Mouse (Mus musculus) lung, embryonic 16.5 days (tissue): ENCODE results near the gene Zfp644. TPM values are rescaled to one million over a fixed set of nuclear protein-coding genes. Genes with fewer than 3 reads are reported as not detected.

Experiments used
- ATAC-seq: fragments of 200-750 bp; cut with Nextera tagmentation; 2 replicates; pipeline ENCODE4 v1.8.0; 2017; ENCODE audit warnings: low read depth, mild to moderate bottlenecking, moderate library complexity
- H3K27ac ChIP-seq: fragments of 300-500 bp; sonication (generic); 2 replicates; pipeline ENCODE4 v1.5.1; 2014; ENCODE audit warnings: mild to moderate bottlenecking, control low read depth, low read length
- H3K27me3 ChIP-seq: fragments of 300-500 bp; sonication (generic); 2 replicates; pipeline ENCODE4 v1.6.1; 2014; ENCODE audit warnings: low read depth, low read length, mixed read lengths; ENCODE audit not compliant: control insufficient read depth, insufficient read depth
- H3K36me3 ChIP-seq: fragments of 300-500 bp; sonication (generic); 2 replicates; pipeline ENCODE4 v1.6.1; 2014; ENCODE audit warnings: low read length; ENCODE audit not compliant: control insufficient read depth, insufficient read depth
- H3K4me1 ChIP-seq: fragments of 300-500 bp; sonication (generic); replicated peaks from 2 replicates; pipeline ENCODE4 v1.6.1; 2014; ENCODE audit warnings: low read length, mixed read lengths; ENCODE audit not compliant: control insufficient read depth, insufficient read depth
- H3K4me2 ChIP-seq: fragments of 300-500 bp; sonication (generic); 2 replicates; pipeline ENCODE4 v1.6.1; 2014; ENCODE audit warnings: low read depth, low read length, control low read depth
- H3K4me3 ChIP-seq: fragments of 300-500 bp; sonication (generic); 2 replicates; pipeline ENCODE4 v1.5.1; 2014; ENCODE audit warnings: mild to moderate bottlenecking, low read length, control low read depth
- H3K9ac ChIP-seq: fragments of 300-500 bp; sonication (generic); 2 replicates; pipeline ENCODE4 v1.6.1; 2014; ENCODE audit warnings: low read length, control low read depth
- H3K9me3 ChIP-seq: fragments of 300-500 bp; sonication (generic); 2 replicates; pipeline ENCODE4 v1.6.1; 2016; ENCODE audit warnings: low read length; ENCODE audit not compliant: control insufficient read depth
- WGBS: fragments of 180-500 bp; shearing (Covaris S2); extraction: QIAGEN DNeasy Blood & Tissue Kit; methylation state at CpG from one replicate; pipeline ENCODE4 v1.1.7; 2014; 5-methylcytosine and 5-hydroxymethylcytosine counted together
- polyA plus RNA-seq: library from polyadenylated mRNA; unstranded; fragments of >200 nt; fragmentation: Nextera tagmentation; extraction: Ambion mirVana; gene quantifications from 2 replicates; pipeline ENCODE4 v1.2.1, GENCODE M21; 2015

Zfp644 gene
- polyA plus RNA-seq, 1 experiment from 2014 or later = 65.4 TPM

DNA sequence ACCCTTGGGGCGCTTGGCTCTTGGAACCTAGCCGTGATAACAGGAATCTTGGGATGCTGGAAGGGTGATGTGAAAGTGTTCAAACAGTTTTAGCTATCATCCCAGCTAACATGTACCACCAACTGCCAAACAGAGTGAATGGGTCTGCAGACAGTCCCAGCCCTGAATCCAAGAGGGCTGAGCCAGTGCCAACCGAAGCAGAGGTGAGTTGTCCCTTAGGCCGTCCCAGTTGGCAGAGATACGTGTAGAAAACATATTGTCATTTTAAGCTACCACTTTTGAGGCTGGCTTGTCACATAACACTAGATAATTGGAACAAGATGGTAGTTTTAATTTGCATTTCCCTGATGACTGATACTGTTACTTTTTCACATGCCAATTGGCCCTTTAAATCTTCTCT, 106.4 kb downstream of the Zfp644 start:
- no peak overlapping the region for H3K4me3 ChIP-seq
- no peak overlapping the region for H3K9ac ChIP-seq
- no peak for ATAC-seq
- H3K9me3 ChIP-seq = no peaks in the 10 kb centered on the region
- no peak overlapping the region for H3K4me2 ChIP-seq
- no peaks in the 10 kb centered on the region for H3K4me1 ChIP-seq
- no peaks in the 10 kb centered on the region for H3K27me3 ChIP-seq
- no peak overlapping the region for H3K27ac ChIP-seq
- 89% methylated on average over 5 of the region's 5 CpGs for WGBS
- no peaks in the 10 kb centered on the region; the same call in 1 of the 2 replicates for H3K36me3 ChIP-seq

- no peak for ATAC-seq
- no peaks in the 10 kb centered on the region for H3K27me3 ChIP-seq
- H3K4me1 ChIP-seq = no peaks in the 10 kb centered on the region
- 82% methylated on average over 11 of the region's 11 CpGs for WGBS
- no peak overlapping the region for H3K4me3 ChIP-seq
- H3K36me3 ChIP-seq = no peaks in the 10 kb centered on the region; the same call in 1 of the 2 replicates
- H3K9ac ChIP-seq = no peak overlapping the region
- H3K27ac ChIP-seq = no peak overlapping the region
- H3K9me3 ChIP-seq = no peaks in the 10 kb centered on the region
- H3K4me2 ChIP-seq = no peak overlapping the region
Measured at GRCm38 (mm10) chr5:106589670-106590069, 107.4 kb downstream of the Zfp644 start.

GRCm38 (mm10) chr5:106589006-106589405, 108.1 kb downstream of the Zfp644 start:
- Histone ChIP-seq H3K36me3 (no peaks in the 10 kb centered on the region; the same call in 1 of the 2 replicates), H3K9ac (no peak overlapping the region), H3K9me3 (no peaks in the 10 kb centered on the region), H3K4me3 (no peak overlapping the region), H3K4me1 (no peaks in the 10 kb centered on the region), H3K27me3 (no peaks in the 10 kb centered on the region), H3K4me2 (no peak overlapping the region), H3K27ac (no peak overlapping the region)
- ATAC-seq = no peak
- 83% methylated on average over 9 of the region's 9 CpGs for WGBS

DNA sequence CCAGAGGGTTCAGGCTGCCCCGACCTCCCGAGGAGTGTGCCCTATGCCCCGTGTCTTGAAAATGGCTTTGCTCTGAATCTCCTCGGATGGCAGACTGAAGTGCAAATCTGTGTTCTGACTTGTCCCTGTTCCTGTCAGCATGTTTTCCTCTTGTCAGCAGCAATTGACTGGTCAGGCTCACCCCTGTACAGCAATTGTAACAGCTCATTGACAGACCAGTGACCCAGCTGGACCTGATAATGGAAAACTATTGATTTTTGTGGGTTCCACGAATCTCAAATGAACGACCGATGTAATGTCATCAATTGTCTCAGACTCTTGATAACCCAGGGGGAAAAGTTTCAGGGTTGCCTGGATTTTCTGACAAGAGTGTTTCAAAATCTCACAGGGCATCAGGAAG, 116.1 kb downstream of the Zfp644 start:
- H3K4me1 ChIP-seq = no peaks in the 10 kb centered on the region
- H3K4me2 ChIP-seq = no peak overlapping the region
- H3K27me3 ChIP-seq = no peaks in the 10 kb centered on the region
- 77% methylated on average over 7 of the region's 7 CpGs for WGBS
- no peaks in the 10 kb centered on the region for H3K36me3 ChIP-seq
- no peak overlapping the region for H3K4me3 ChIP-seq
- H3K9me3 ChIP-seq = no peaks in the 10 kb centered on the region
- ATAC-seq = no peak
- H3K27ac ChIP-seq = no peak overlapping the region
- no peak overlapping the region for H3K9ac ChIP-seq

DNA sequence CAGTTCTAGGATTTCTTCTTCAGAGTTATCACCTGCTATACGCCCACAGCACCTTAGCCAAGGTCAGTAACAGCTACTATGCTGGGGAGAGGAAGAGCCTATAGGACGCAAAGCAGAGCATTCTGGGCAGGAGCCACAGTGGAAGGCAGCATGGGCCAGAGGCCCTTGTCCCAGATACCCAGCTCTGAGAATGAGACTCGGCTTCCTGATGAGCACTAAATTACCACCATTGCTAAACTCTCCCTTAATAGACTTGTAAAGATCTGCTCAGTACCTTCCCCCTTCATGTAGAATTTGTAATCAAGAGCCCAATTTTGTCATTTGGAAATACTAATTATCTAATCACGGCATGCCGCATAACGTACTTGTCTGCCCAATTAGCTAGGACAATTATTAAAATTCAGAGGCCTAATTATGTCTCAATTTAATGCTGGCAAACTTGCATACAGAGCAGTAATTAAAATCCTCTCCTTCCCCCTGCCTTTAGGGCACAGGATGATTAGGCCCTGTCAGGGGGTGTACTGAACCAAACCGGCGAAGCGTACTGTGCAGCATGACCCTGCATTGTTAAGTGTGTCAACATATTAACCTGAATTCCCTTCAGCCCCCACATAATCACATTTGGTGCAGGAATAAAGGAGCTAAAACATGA, 119.7 kb downstream of the Zfp644 start:
- Histone ChIP-seq H3K4me3 (no peak overlapping the region), H3K4me2 (no peak overlapping the region), H3K9ac (no peak overlapping the region), H3K36me3 (no peaks in the 10 kb centered on the region), H3K4me1 (peaks cover 3% of the 10 kb centered on the region; the same call in 1 of the 2 replicates), H3K27ac (no peak overlapping the region), H3K27me3 (peaks cover 2% of the 10 kb centered on the region; the same call in 1 of the 2 replicates), H3K9me3 (no peaks in the 10 kb centered on the region)
- 83% methylated on average over 9 of the region's 9 CpGs for WGBS
- no peak for ATAC-seq

DNA sequence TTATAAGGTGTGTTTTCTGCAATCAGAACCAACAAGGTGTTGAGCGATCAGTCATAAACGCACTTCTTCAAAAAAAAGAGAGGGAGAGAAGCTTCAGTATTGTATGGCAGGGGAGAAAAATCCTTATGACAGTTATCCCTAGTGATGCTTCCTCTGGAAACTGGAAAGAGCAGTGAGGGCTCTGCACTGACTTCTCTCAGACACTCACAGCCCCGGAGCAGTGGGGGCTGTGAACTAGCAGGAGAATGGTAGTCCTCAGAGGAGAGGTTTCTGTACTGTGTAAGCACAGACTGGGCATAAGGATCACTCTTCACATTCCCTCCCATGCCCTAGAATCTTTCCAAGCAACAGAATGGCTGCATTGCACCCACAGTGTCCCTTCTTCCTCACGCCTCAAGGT, 122.0 kb downstream of the Zfp644 start:
- Histone ChIP-seq H3K27me3 (peaks cover 2% of the 10 kb centered on the region; the same call in 1 of the 2 replicates), H3K4me2 (peak overlapping the region; percentile 100; the same call in 1 of the 2 replicates), H3K9ac (no peak overlapping the region), H3K4me1 (peaks cover 3% of the 10 kb centered on the region; the same call in 1 of the 2 replicates), H3K4me3 (no peak overlapping the region), H3K9me3 (no peaks in the 10 kb centered on the region), H3K27ac (no peak overlapping the region), H3K36me3 (no peaks in the 10 kb centered on the region)
- WGBS = 17% methylated on average over 4 of the region's 4 CpGs
- peak; percentile 31; the same call in 1 of the 2 replicates for ATAC-seq

- 1% methylated on average over 41 of the region's 45 CpGs for WGBS
- Histone ChIP-seq H3K9ac (peak overlapping the region; percentile 66), H3K27ac (no peak overlapping the region), H3K27me3 (peaks cover 2% of the 10 kb centered on the region; the same call in 1 of the 2 replicates), H3K9me3 (no peaks in the 10 kb centered on the region), H3K36me3 (no peaks in the 10 kb centered on the region), H3K4me3 (peak overlapping the region; percentile 60), H3K4me2 (peak overlapping the region; percentile 100), H3K4me1 (peaks cover 3% of the 10 kb centered on the region; the same call in 1 of the 2 replicates)
- ATAC-seq = peak; percentile 97
Measured at GRCm38 (mm10) chr5:106574560-106574946, 122.5 kb downstream of the Zfp644 start.

DNA sequence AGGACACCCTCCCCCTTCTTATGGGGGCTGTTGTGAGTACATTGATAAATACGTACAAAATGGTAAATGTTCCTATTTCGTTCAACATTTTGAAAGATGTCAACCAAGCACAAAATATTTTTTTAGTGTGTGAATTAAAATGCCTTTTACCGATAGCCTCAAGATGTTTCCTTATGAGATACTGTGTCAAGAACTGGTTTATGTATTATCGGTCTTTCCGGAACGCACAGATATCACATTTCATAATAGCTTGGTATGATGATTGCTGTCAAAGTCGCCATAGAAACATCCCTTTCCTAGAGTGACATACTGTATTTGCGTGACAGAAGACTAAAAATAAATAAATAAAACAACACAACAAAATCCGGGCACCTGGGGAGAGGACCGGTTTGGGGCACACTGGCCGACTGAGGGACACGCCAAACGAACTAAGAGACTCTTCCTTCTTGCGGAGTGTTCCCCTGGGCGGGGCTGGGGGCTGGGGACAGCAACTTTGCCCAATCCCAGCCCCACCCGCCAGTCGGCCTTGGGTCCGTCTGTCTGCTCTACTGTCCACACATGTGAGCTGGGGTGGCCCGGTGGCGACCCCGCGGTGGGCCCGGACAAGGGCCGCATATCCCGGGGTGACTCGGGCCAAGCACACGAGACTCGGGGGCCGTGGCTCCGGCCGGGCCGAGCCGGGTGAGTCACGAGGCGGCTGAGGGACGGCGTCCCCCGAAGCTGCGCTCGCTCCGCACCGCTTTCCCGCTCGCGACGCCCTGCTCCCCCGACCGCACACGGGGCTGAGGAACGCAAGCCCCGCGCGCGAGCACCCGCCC, 123.1 kb downstream of the Zfp644 start:
- Histone ChIP-seq H3K27ac (no peak overlapping the region), H3K36me3 (no peaks in the 10 kb centered on the region), H3K4me1 (peaks cover 3% of the 10 kb centered on the region; the same call in 1 of the 2 replicates), H3K4me3 (peak overlapping the region; percentile 60), H3K9ac (peak overlapping the region; percentile 66), H3K9me3 (no peaks in the 10 kb centered on the region), H3K4me2 (peak overlapping the region; percentile 100), H3K27me3 (peaks cover 2% of the 10 kb centered on the region; the same call in 1 of the 2 replicates)
- no peak; the same call in 1 of the 2 replicates for ATAC-seq
- 4% methylated on average over 55 of the region's 55 CpGs for WGBS
